Mouse (Mus musculus): ENCODE measurements around the gene Resp18.

DNA sequence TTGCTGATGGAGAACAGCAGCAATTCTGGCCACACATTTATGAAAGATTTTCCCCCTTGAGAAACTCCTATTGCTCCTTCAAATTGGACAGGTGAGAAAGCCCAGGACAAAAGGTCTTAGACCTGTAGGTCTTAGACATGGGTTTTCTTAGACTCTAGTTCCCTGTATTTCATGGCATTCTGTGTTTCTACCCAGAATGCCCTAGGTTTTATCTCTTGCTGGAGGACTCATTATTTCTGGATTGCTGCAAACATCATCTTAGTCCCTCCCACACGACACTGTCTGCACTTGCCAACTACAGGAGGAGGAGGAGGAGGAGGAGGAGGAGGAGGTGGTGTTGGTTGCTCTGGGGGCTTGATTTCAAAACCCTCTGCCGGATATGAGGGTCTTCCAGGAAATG is 52.1 kb downstream of the Resp18 start:
- TF ChIP-seq CTCF (conservative IDR thresholded peaks at IDR 0.05; ENCODE audit: insufficient read depth, insufficient read length, low read depth, low read length), result no peak
- TF ChIP-seq POLR2A (IDR thresholded peaks at IDR 0.05; ENCODE audit: low read depth, low read length), result no peak
